Mouse (Mus musculus): ENCODE data around the gene Ccdc174. TPM values are rescaled to one million over a fixed set of nuclear protein-coding genes. Genes with fewer than 3 reads are reported as not detected.
"Not testable (repeated sequence)": the region's sequence is repeated elsewhere in the genome, so short reads cannot be mapped to it uniquely, and the experiment has no call there.

Ccdc174 gene
- polyA plus RNA-seq, 1 experiment: 0.71 TPM

DNA sequence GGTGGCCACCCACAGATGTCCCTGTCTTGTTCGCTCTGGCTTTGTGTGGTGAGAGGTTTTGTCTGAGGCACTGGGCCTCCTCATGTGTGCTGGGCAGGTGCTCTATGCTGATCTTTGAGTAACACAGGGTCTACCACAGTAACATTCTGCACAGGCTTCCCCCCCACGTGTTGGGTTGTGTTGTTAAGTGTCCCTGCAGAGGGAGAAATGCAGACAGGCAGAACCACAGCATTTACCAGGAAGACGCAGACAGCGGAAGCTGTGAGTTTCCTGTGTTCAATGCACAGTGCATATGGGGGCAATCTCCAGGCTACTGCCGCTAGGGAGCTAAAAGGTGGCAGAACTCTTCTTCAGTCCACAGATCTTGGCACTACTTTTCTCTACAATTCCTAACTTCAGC lies 13.3 kb upstream of the Ccdc174 start:
- TF ChIP-seq GATA1 (IDR thresholded peaks at IDR 0.05; ENCODE audit: low read length) (no peak), TAL1 (IDR thresholded peaks at IDR 0.05; ENCODE audit: low read length) (no peak)
- H3K27me3 ChIP-seq (ENCODE audit: control insufficient read depth): 0 out of 2 replicates have a peak, but pooled peaks cover under 1% of the 10 kb centered on the region
- H3K36me3 ChIP-seq (ENCODE audit: control insufficient read depth): no peaks in the 10 kb centered on the region
- no peak overlapping the region for H3K4me3 ChIP-seq (replicated peaks)
- H3K4me1 ChIP-seq (ENCODE audit: control insufficient read depth): no peaks in the 10 kb centered on the region
- no peaks in the 10 kb centered on the region for H3K9me3 ChIP-seq (ENCODE audit: control insufficient read depth, low read length)

DNA sequence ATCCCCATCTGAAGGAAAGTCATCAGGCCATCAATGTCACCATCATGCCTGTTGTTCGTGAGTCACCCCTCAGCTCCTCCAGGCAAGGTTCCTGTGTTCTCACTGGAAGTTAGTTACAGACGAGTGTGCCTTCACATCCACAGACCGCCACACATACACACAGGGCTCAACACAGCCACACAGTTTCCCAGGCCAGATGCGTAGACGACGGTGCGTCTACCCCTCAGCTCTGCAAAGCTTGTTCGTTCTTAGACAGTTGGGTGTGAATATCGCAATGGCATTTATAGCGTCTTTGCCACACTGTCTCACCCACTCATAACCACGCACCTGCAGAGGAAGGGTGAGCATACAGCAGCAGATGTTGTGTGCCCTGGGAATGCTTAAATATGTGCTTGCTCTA lies 12.3 kb upstream of the Ccdc174 start:
- TF ChIP-seq TAL1 (IDR thresholded peaks at IDR 0.05; ENCODE audit: low read length) (no peak), GATA1 (IDR thresholded peaks at IDR 0.05; ENCODE audit: low read length) (no peak)
- Histone ChIP-seq H3K36me3 (ENCODE audit: control insufficient read depth) (no peaks in the 10 kb centered on the region), H3K4me3 (replicated peaks) (no peak overlapping the region), H3K4me1 (ENCODE audit: control insufficient read depth) (no peaks in the 10 kb centered on the region), H3K9me3 (ENCODE audit: control insufficient read depth, low read length) (no peaks in the 10 kb centered on the region), H3K27me3 (ENCODE audit: control insufficient read depth) (0 out of 2 replicates have a peak, but pooled peaks cover 3% of the 10 kb centered on the region)

DNA sequence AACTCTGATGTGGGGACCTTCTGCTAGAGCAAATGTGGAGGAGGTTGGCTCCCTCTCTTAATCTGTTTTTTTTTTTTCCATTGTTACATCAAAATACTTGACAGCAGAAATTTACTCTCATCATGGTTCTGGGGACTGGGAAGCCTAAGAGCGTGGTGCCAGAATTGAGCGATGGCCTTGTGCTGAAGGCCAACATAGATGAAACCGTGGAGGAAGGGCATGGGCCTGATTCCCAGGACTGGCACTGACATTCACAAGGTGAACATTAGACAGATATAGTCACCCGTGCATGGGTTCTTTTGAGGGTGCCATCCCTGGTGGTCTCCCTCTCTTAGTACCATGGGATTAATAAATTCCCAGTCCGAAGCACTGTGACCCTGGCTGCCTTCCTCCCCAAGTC lies 9.8 kb upstream of the Ccdc174 start:
- Histone ChIP-seq H3K36me3 (ENCODE audit: control insufficient read depth) (no peaks in the 10 kb centered on the region), H3K4me1 (ENCODE audit: control insufficient read depth) (no peaks in the 10 kb centered on the region; the same call in 1 of the 2 replicates), H3K4me3 (replicated peaks) (no peak overlapping the region), H3K27me3 (ENCODE audit: control insufficient read depth) (0 out of 2 replicates have a peak, but pooled peaks cover 3% of the 10 kb centered on the region), H3K9me3 (ENCODE audit: control insufficient read depth, low read length) (no peaks in the 10 kb centered on the region)
- no peak for TF ChIP-seq GATA1 (IDR thresholded peaks at IDR 0.05; ENCODE audit: low read length)
- no peak for TF ChIP-seq TAL1 (IDR thresholded peaks at IDR 0.05; ENCODE audit: low read length)

DNA sequence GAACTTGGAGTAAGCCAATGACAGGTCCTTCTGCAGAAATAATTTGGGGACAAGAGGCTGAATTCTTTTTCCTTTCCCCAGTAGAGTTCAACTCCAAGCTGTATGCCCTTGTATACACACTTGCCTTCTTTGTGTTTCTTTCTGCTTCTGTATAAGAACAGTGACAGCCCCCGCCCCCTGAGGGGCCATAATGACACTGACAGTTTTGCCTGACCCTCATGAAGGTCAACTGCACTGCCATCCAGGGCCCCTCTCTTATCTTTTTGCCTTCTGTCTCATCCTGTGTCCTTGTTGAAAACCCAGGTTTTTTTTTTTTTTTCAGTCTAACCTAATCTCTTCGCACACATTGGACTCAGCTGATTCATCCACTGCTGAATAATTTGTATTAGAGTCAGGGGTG lies 5.1 kb upstream of the Ccdc174 start:
- Histone ChIP-seq H3K36me3 (ENCODE audit: control insufficient read depth) (no peaks in the 10 kb centered on the region), H3K4me1 (ENCODE audit: control insufficient read depth) (peaks cover 9% of the 10 kb centered on the region)
- no peak for TF ChIP-seq GATA1 (IDR thresholded peaks at IDR 0.05; ENCODE audit: low read length)
- no peak for TF ChIP-seq TAL1 (IDR thresholded peaks at IDR 0.05; ENCODE audit: low read length)

DNA sequence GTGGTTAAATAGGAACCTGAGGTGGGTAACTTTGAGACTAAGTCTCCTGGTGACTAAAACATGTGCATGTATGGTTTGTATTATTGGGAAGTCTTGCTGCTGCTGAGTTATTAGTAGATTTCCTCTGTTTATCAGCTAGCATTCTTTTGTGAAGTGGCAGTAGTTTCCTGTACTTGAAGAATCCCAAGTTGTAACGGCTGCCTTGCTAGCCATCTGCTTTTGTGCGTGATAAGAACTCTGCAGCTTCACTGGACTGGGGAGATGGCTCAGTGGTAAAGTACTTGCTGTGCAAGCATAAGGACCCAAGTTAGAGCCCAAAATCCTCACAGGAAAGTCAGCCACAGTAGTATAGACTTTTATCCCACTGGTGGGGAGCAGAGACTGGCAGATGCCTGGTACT lies 6.0 kb downstream of the Ccdc174 start:
- TF ChIP-seq GATA1 (IDR thresholded peaks at IDR 0.05; ENCODE audit: low read length) (no peak), TAL1 (IDR thresholded peaks at IDR 0.05; ENCODE audit: low read length) (no peak)
- Histone ChIP-seq H3K4me1 (ENCODE audit: control insufficient read depth) (peaks cover 17% of the 10 kb centered on the region), H3K36me3 (ENCODE audit: control insufficient read depth) (peaks cover 80% of the 10 kb centered on the region), H3K27me3 (ENCODE audit: control insufficient read depth) (no peaks in the 10 kb centered on the region), H3K9me3 (ENCODE audit: control insufficient read depth, low read length) (no peaks in the 10 kb centered on the region), H3K4me3 (replicated peaks) (no peak overlapping the region)

More for the DNA sequence above, 5.1 kb upstream of the Ccdc174 start:
- H3K9me3 ChIP-seq (ENCODE audit: control insufficient read depth, low read length): no peaks in the 10 kb centered on the region
- peaks cover 6% of the 10 kb centered on the region; the same call in 1 of the 2 replicates for H3K27me3 ChIP-seq (ENCODE audit: control insufficient read depth)
- no peak overlapping the region for H3K4me3 ChIP-seq (replicated peaks)

DNA sequence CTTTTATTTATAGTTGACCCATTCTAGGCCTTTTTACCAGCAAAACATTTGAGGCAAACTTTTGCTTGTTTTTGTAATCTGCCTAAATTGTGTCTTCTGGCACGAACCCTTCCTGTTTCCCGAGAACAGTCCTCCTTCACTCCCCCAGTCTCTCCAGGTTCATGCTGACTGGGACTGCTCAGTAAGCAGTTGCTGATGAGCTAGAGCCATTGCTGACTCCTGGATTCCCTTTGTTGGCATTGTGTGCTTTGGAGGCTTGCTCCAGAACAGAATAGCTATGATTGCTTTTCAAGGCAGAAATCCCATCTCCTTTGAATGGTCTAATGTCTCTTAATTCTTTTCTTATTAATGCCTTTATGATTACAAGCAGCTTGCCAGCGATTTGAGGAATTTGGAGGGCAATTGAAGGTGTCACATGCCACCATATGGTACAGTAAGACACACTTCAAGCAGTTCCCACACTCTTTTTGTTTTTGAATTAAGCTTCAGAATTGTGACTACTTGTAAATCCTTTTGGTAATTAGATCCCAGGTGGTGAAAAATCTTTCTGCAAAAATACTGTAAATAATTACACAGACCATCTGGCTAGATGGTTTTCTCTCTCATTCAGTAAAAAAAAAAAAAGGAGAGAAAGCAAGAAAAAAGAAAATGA lies 11.5 kb downstream of the Ccdc174 start:
- Histone ChIP-seq H3K27me3 (ENCODE audit: control insufficient read depth) (no peaks in the 10 kb centered on the region), H3K36me3 (ENCODE audit: control insufficient read depth) (peaks cover 89% of the 10 kb centered on the region), H3K4me1 (ENCODE audit: control insufficient read depth) (no peaks in the 10 kb centered on the region), H3K9me3 (ENCODE audit: control insufficient read depth, low read length) (no peaks in the 10 kb centered on the region), H3K4me3 (replicated peaks) (no peak overlapping the region)
- TF ChIP-seq TAL1 (IDR thresholded peaks at IDR 0.05; ENCODE audit: low read length): no peak
- TF ChIP-seq GATA1 (IDR thresholded peaks at IDR 0.05; ENCODE audit: low read length): no peak

DNA sequence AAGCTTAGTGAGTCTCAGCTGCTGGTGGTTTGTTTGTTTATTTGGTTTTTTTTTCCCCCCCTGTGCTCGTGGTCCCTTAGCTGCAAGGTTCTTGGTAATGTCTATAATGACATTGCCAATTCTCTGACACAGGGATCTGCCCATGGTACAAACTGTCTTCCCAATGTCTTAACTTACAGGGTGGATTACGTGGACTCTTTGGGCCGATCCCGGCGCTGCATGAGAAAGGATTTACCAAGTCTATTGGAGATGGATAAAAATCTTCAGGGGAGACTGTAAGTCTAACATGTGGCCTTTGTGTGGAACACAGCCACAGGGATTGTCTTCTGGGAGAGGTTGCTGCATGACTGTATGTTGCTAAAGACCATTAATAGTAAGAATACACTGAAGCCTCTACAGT lies 12.8 kb downstream of the Ccdc174 start:
- Histone ChIP-seq H3K4me1 (ENCODE audit: control insufficient read depth) (no peaks in the 10 kb centered on the region), H3K4me3 (replicated peaks) (no peak overlapping the region), H3K27me3 (ENCODE audit: control insufficient read depth) (no peaks in the 10 kb centered on the region), H3K9me3 (ENCODE audit: control insufficient read depth, low read length) (no peaks in the 10 kb centered on the region), H3K36me3 (ENCODE audit: control insufficient read depth) (peaks cover 90% of the 10 kb centered on the region)
- TF ChIP-seq TAL1 (IDR thresholded peaks at IDR 0.05; ENCODE audit: low read length) (no peak), GATA1 (IDR thresholded peaks at IDR 0.05; ENCODE audit: low read length) (no peak)

DNA sequence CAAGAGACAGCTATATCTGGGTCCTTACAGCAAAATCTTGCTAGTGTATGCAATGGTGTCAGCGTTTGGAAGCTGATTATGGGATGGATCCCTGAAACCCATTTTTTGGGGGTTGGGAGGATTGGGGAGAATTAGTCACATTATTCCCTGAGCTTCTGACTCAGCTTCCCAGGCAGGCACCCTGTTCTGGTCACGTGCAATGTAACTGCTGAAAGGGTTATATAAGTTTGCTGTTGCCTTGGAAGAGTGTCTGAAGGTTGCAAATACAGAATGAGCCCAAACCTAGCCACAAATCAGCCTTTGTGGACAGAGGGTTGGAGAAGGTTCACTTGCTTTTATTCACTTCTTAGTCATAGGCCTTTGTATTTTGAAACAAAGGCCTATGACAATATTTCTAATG lies 13.9 kb downstream of the Ccdc174 start:
- Histone ChIP-seq H3K4me3 (replicated peaks) (no peak overlapping the region), H3K27me3 (ENCODE audit: control insufficient read depth) (no peaks in the 10 kb centered on the region), H3K9me3 (ENCODE audit: control insufficient read depth, low read length) (no peaks in the 10 kb centered on the region), H3K4me1 (ENCODE audit: control insufficient read depth) (no peaks in the 10 kb centered on the region), H3K36me3 (ENCODE audit: control insufficient read depth) (peaks cover 89% of the 10 kb centered on the region)
- no peak for TF ChIP-seq GATA1 (IDR thresholded peaks at IDR 0.05; ENCODE audit: low read length)
- TF ChIP-seq TAL1 (IDR thresholded peaks at IDR 0.05; ENCODE audit: low read length): no peak

DNA sequence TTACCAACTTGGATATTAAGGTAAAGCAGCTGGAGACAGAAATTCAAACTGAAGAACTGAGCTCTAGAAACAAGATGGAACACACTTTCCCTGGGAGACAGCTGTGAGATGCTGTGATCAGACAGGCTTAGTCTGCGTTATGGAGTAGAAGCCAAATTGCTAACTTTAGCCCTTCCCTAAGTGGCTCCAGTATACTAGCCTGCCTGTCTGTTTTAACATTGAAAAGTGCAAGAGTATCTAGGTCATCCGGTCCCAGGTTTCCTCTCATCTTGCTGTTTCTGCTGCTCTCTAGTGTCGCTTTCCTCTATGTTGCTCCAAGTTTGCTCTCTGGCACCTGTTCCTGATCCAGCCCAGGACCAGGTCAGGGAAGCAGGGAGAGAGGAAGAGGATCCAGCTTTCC lies 18.9 kb downstream of the Ccdc174 start:
- no peaks in the 10 kb centered on the region for H3K4me1 ChIP-seq (ENCODE audit: control insufficient read depth)
- H3K4me3 ChIP-seq (replicated peaks): no peak overlapping the region
- H3K9me3 ChIP-seq (ENCODE audit: control insufficient read depth, low read length): no peaks in the 10 kb centered on the region
- H3K27me3 ChIP-seq (ENCODE audit: control insufficient read depth): no peaks in the 10 kb centered on the region
- H3K36me3 ChIP-seq (ENCODE audit: control insufficient read depth): peaks cover 94% of the 10 kb centered on the region
- TF ChIP-seq TAL1 (IDR thresholded peaks at IDR 0.05; ENCODE audit: low read length) (no peak), GATA1 (IDR thresholded peaks at IDR 0.05; ENCODE audit: low read length) (no peak)

DNA sequence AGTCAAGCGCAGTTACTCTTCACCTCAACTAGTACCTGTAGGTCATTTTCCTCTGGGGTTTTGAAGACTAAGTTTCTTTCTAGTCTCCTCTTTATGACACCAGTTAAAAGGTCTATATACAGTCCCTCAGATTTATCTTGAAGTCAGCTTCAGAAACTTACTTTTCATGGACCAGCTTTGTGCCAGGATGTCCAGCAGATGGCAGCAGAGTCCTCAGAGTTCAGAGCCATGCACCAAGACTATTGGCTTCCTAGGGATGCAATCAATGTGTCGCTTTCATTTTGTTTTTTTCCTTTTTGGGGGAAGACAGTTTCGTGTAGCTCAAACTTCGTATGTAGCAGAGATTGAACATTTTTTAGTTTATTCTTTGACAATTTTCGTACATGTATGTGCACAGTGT lies 23.7 kb downstream of the Ccdc174 start:
- Histone ChIP-seq H3K36me3 (ENCODE audit: control insufficient read depth) (peaks cover 59% of the 10 kb centered on the region), H3K4me3 (replicated peaks) (no peak overlapping the region), H3K4me1 (ENCODE audit: control insufficient read depth) (no peaks in the 10 kb centered on the region), H3K27me3 (ENCODE audit: control insufficient read depth) (no peaks in the 10 kb centered on the region), H3K9me3 (ENCODE audit: control insufficient read depth, low read length) (no peaks in the 10 kb centered on the region)
- TF ChIP-seq TAL1 (IDR thresholded peaks at IDR 0.05; ENCODE audit: low read length) (no peak), GATA1 (IDR thresholded peaks at IDR 0.05; ENCODE audit: low read length) (no peak)

DNA sequence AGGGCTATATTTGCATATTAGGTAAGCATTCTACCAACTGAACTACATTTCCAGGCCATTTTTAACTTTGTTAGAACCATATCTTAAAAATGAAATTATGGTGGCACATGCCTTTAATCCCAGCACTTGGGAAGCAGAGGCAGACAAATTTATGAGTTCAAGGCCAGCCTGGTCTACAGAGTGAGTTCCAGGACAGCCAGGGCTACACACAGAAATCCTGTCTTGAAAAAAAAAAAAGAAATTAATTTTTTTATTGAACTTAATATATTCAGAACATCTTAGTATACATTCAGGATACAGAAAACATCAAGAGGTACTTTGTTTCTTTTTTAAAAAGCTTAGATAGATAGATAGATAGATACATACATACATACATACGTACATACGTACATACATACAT lies 24.7 kb downstream of the Ccdc174 start, which contains the start of gene 4930590J08Rik:
4930590J08Rik (plus strand) TSS at position 301 of the 400 bp plus-strand sequence.
- not testable (repeated sequence) for H3K9me3 ChIP-seq (ENCODE audit: control insufficient read depth, low read length); H3K4me3 ChIP-seq (replicated peaks); H3K27me3 ChIP-seq (ENCODE audit: control insufficient read depth); H3K4me1 ChIP-seq (ENCODE audit: control insufficient read depth)
- peaks cover 49% of the 10 kb centered on the region for H3K36me3 ChIP-seq (ENCODE audit: control insufficient read depth)

Measured in erythroblast, embryonic 14.5 days (primary cell).